Mouse (Mus musculus) spleen, adult 2 months (tissue): ENCODE results near the gene Trabd2b. TPM values are rescaled to one million over a fixed set of nuclear protein-coding genes. Genes with fewer than 3 reads are reported as not detected.

Source experiments
- DNase-seq, 2 experiments: peaks; one replicate each; pipeline versions ENCODE4 v3.0.0 to v3.0.0-alpha.2; 2012 to 2021; ENCODE audit warnings: low spot score in 2 of 2, low read depth in 1 of 2
- H3K27ac ChIP-seq: fragments of 200-500 bp; 2 replicates; pipeline ENCODE4 v1.5.1; 2012; ENCODE audit warnings: low read length, inconsistent platforms; ENCODE audit not compliant: insufficient read depth
- H3K27me3 ChIP-seq: fragments of 200-500 bp; 2 replicates; pipeline ENCODE4 v1.6.1; 2012; ENCODE audit warnings: mild to moderate bottlenecking, moderate library complexity, low read length, inconsistent platforms; ENCODE audit not compliant: control insufficient read depth, insufficient read depth
- H3K36me3 ChIP-seq: fragments of 200-500 bp; 2 replicates; pipeline ENCODE4 v1.6.1; 2012; ENCODE audit warnings: mild to moderate bottlenecking, low read length, inconsistent platforms; ENCODE audit not compliant: control insufficient read depth, insufficient read depth
- H3K4me1 ChIP-seq: fragments of 200-500 bp; 2 replicates; pipeline ENCODE4 v1.6.1; 2011; ENCODE audit warnings: inconsistent platforms; ENCODE audit not compliant: control insufficient read depth, insufficient read depth, insufficient read length
- H3K4me3 ChIP-seq: fragments of 200-500 bp; 2 replicates; pipeline ENCODE4 v1.5.1; 2011; ENCODE audit warnings: mild to moderate bottlenecking, inconsistent platforms; ENCODE audit not compliant: insufficient read depth, insufficient read length; ENCODE audit errors: extremely low read depth
- CTCF ChIP-seq: fragments of 200-500 bp; IDR thresholded peaks from 2 replicates; pipeline ENCODE4 v1.5.1; 2011; ENCODE audit warnings: mild to moderate bottlenecking, inconsistent platforms; ENCODE audit not compliant: insufficient read depth, insufficient read length, insufficient replicate concordance; ENCODE audit errors: extremely low read depth
- POLR2A ChIP-seq: fragments of 200-500 bp; IDR thresholded peaks from 2 replicates; pipeline ENCODE4 v1.6.1; 2011; ENCODE audit warnings: low read depth, low read length, inconsistent platforms
- WGBS: fragments of 180-500 bp; shearing (Covaris S2); methylation state at CpG from one replicate; pipeline ENCODE4 v1.1.7; 2018; 5-methylcytosine and 5-hydroxymethylcytosine counted together
- polyA plus RNA-seq: library from polyadenylated mRNA; depleted of rRNA; stranded (reverse); fragments of >200 nt; gene quantifications from 2 replicates; pipeline ENCODE4 v1.2.3, GENCODE M21; 2012

Gene Trabd2b
- polyA plus RNA-seq, 1 experiment: 0.42 TPM

- Histone ChIP-seq H3K4me3 (no peak overlapping the region), H3K36me3 (no peaks in the 10 kb centered on the region), H3K27me3 (no peaks in the 10 kb centered on the region), H3K27ac (no peak overlapping the region), H3K4me1 (no peaks in the 10 kb centered on the region)
- TF ChIP-seq POLR2A: no peak
- TF ChIP-seq CTCF: no peak
- DNase-seq: no peak
- WGBS: 85% methylated on average over 5 of the region's 5 CpGs
These were observed 79.5 kb downstream of the Trabd2b start for GRCm38 (mm10) chr4:114485996-114486395.

- Histone ChIP-seq H3K4me3 (no peak overlapping the region), H3K27ac (no peak overlapping the region), H3K27me3 (no peaks in the 10 kb centered on the region), H3K36me3 (no peaks in the 10 kb centered on the region), H3K4me1 (no peaks in the 10 kb centered on the region)
- DNase-seq: no peak
- 73% methylated on average over 2 of the region's 2 CpGs for WGBS
- TF ChIP-seq POLR2A (no peak), CTCF (no peak)
These were observed 80.5 kb downstream of the Trabd2b start for GRCm38 (mm10) chr4:114486885-114487531.

GRCm38 (mm10) chr4:114487701-114488100 lies 81.2 kb downstream of the Trabd2b start:
- WGBS: 58% methylated on average over 3 of the region's 3 CpGs
- H3K36me3 ChIP-seq: no peaks in the 10 kb centered on the region
- TF ChIP-seq POLR2A (no peak), CTCF (no peak)

GRCm38 (mm10) chr4:114492157-114492556 lies 85.6 kb downstream of the Trabd2b start:
- Histone ChIP-seq H3K4me3 (no peak overlapping the region), H3K4me1 (no peaks in the 10 kb centered on the region), H3K27me3 (no peaks in the 10 kb centered on the region), H3K36me3 (no peaks in the 10 kb centered on the region), H3K27ac (no peak overlapping the region)
- 61% methylated on average over 4 of the region's 4 CpGs for WGBS
- no peak for DNase-seq
- TF ChIP-seq POLR2A: no peak
- no peak for TF ChIP-seq CTCF

More at GRCm38 (mm10) chr4:114487701-114488100, 81.2 kb downstream of the Trabd2b start:
- Histone ChIP-seq H3K27ac (no peak overlapping the region), H3K4me3 (no peak overlapping the region), H3K4me1 (no peaks in the 10 kb centered on the region), H3K27me3 (no peaks in the 10 kb centered on the region)
- no peak for DNase-seq

- Histone ChIP-seq H3K27ac (no peak overlapping the region), H3K4me3 (no peak overlapping the region), H3K36me3 (no peaks in the 10 kb centered on the region), H3K4me1 (no peaks in the 10 kb centered on the region), H3K27me3 (no peaks in the 10 kb centered on the region)
- TF ChIP-seq POLR2A (no peak), CTCF (no peak)
- 72% methylated on average over 2 of the region's 2 CpGs for WGBS
- DNase-seq: no peak
These were observed 87.5 kb downstream of the Trabd2b start for GRCm38 (mm10) chr4:114494035-114494434.

- WGBS: 73% methylated on average over 4 of the region's 4 CpGs
- no peak for DNase-seq
- H3K4me1 ChIP-seq: no peaks in the 10 kb centered on the region
These were observed 89.3 kb downstream of the Trabd2b start for GRCm38 (mm10) chr4:114495688-114496426.

GRCm38 (mm10) chr4:114499650-114500049 lies 93.1 kb downstream of the Trabd2b start:
- no peak overlapping the region for H3K4me3 ChIP-seq
- no peaks in the 10 kb centered on the region for H3K36me3 ChIP-seq
- TF ChIP-seq POLR2A (no peak), CTCF (no peak)
- WGBS: 100% methylated on average over 1 of the region's 1 CpGs
- no peaks in the 10 kb centered on the region for H3K27me3 ChIP-seq
- H3K4me1 ChIP-seq: no peaks in the 10 kb centered on the region
- no peak overlapping the region for H3K27ac ChIP-seq
- DNase-seq: no peak

More at GRCm38 (mm10) chr4:114495688-114496426, 89.3 kb downstream of the Trabd2b start:
- no peak overlapping the region for H3K27ac ChIP-seq
- no peaks in the 10 kb centered on the region for H3K27me3 ChIP-seq
- H3K36me3 ChIP-seq: no peaks in the 10 kb centered on the region
- TF ChIP-seq POLR2A (no peak), CTCF (no peak)
- H3K4me3 ChIP-seq: no peak overlapping the region
